Mouse (Mus musculus): ENCODE data around the gene Nell2. TPM values are rescaled to one million over a fixed set of nuclear protein-coding genes. Genes with fewer than 3 reads are reported as not detected.

The Nell2 gene
- total and polyA plus RNA-seq, 3 experiments = not detected

DNA sequence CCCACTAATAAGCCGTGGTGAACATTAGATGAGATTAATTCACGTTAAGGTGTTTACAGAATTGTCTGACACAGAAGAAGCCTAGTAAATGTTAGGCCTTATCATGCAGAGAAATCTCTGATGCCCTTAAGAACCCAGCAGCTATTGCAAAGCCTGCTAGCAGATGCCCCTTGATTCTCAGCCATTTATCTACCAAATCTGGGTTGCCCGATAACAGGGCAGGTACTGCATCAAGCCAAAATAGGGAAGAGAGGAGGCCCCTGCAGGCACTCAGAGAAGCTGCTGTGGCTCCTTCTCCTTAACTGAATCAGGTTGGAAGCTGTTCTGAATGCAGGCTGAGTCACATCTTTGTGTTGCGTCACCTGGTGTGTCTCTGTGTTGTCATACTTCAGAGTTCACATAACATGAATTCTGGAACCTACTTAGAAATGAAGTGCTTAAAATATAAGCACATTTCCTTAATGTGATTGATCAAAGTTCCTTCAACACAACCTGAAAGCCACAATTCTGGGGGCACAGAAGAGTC is 68.3 kb downstream of the Nell2 start:
- H3K79me2 ChIP-seq (replicated peaks; ENCODE audit: control insufficient read depth, extremely low read depth, insufficient read depth, poor library complexity, severe bottlenecking) = no peaks in the 10 kb centered on the region
- dilution Hi-C loops (cut with MboI; ENCODE audit: extremely low pct_ligation_motif_present, extremely low pct_unique_long_range_greater_than_20kb, low sequenced_read_pairs) = no loop called here
- in situ Hi-C loops (cut with MboI; ENCODE audit: low pct_ligation_motif_present, low pct_unique_long_range_greater_than_20kb, low sequenced_read_pairs) = no loop called here
- H3K27ac ChIP-seq (ENCODE audit: insufficient read depth, low read depth) = no peak overlapping the region
- no peak overlapping the region for H3K9ac ChIP-seq (ENCODE audit: insufficient read depth, low read depth)
- no peak for TF ChIP-seq EP300 (IDR thresholded peaks at IDR 0.05; ENCODE audit: low read length)
- no peak for TF ChIP-seq ZC3H11A (IDR thresholded peaks at IDR 0.05; ENCODE audit: low read depth, low read length)
- no peak for TF ChIP-seq USF2 (conservative IDR thresholded peaks at IDR 0.05; ENCODE audit: low read depth, low read length)
- TF ChIP-seq NRF1 (IDR thresholded peaks at IDR 0.05; ENCODE audit: low read depth, low read length) = no peak
- TF ChIP-seq RAD21 (IDR thresholded peaks at IDR 0.05; ENCODE audit: low read depth, low read length) = no peak
- no peak for TF ChIP-seq ETS1 (conservative IDR thresholded peaks at IDR 0.05; ENCODE audit: low read depth, low read length)
- no peak for TF ChIP-seq TBP (conservative IDR thresholded peaks at IDR 0.05; ENCODE audit: low read depth, low read length)
- TF ChIP-seq GABPA (IDR thresholded peaks at IDR 0.05; ENCODE audit: insufficient replicate concordance, low read depth, low read length) = no peak
- TF ChIP-seq JUND (conservative IDR thresholded peaks at IDR 0.05; ENCODE audit: low read depth, low read length) = no peak
- no peak for TF ChIP-seq CHD2 (IDR thresholded peaks at IDR 0.05; ENCODE audit: low read length)
- TF ChIP-seq USF1 (IDR thresholded peaks at IDR 0.05; ENCODE audit: low read depth, low read length) = no peak
- no peak for TF ChIP-seq SMC3 (IDR thresholded peaks at IDR 0.05; ENCODE audit: low read depth, low read length)
- no peak for TF ChIP-seq MXI1 (IDR thresholded peaks at IDR 0.05; ENCODE audit: low read depth, low read length)
- no peak for TF ChIP-seq UBTF (IDR thresholded peaks at IDR 0.05; ENCODE audit: low read depth, low read length)
- no peaks in the 10 kb centered on the region for H3K27me3 ChIP-seq (replicated peaks)
- peaks cover 50% of the 10 kb centered on the region for H3K9me3 ChIP-seq (replicated peaks; ENCODE audit: low read length)
- no peak overlapping the region for H3K4me2 ChIP-seq (ENCODE audit: insufficient read depth, low read depth, poor library complexity, severe bottlenecking)
- H3K4me1 ChIP-seq (ENCODE audit: control insufficient read depth in 1 of 2, insufficient read depth in 2 of 2) = no peaks in the 10 kb centered on the region
- no peaks in the 10 kb centered on the region for H3K36me3 ChIP-seq (replicated peaks in 1 of 2; ENCODE audit: control insufficient read depth in 1 of 2, insufficient read depth in 1 of 2, low read length in 1 of 2)
- DNase-seq (ENCODE audit: extremely low read depth) = no peak
- no peak overlapping the region for H3K4me3 ChIP-seq (replicated peaks in 1 of 3; ENCODE audit: low read depth in 2 of 3, low read length in 2 of 3, poor library complexity in 1 of 3)

DNA sequence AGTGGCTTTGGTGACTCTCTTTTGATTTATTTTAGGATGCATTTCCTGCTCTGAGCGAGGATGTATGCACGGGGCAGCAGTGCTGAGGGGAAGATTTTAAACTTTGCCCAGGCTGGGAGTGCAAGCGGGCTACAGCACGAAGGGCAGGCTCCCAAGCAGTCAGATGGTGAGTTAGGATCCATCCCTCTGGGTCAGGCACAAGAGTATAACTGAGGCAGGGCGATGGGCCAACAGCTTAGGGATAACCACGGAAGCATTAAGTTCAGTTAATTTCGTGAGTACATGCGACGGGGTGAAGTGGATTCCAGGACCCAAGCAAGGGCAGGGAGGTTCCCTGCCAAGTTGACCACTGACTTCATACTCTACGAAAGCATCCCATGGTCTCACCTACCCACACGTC is 83.8 kb downstream of the Nell2 start:
- no peak overlapping the region for H3K4me3 ChIP-seq (replicated peaks in 1 of 3; ENCODE audit: low read depth in 2 of 3, low read length in 2 of 3, poor library complexity in 1 of 3)
- in situ Hi-C loops (cut with MboI; ENCODE audit: low pct_ligation_motif_present, low pct_unique_long_range_greater_than_20kb, low sequenced_read_pairs) (no loop called here), dilution Hi-C loops (cut with MboI; ENCODE audit: extremely low pct_ligation_motif_present, extremely low pct_unique_long_range_greater_than_20kb, low sequenced_read_pairs) (no loop called here)
- no peaks in the 10 kb centered on the region for H3K36me3 ChIP-seq (replicated peaks in 1 of 2; ENCODE audit: control insufficient read depth in 1 of 2, insufficient read depth in 1 of 2, low read length in 1 of 2)
- no peaks in the 10 kb centered on the region for H3K79me2 ChIP-seq (replicated peaks; ENCODE audit: control insufficient read depth, extremely low read depth, insufficient read depth, poor library complexity, severe bottlenecking)
- no peaks in the 10 kb centered on the region for H3K27me3 ChIP-seq (replicated peaks)
- no peaks in the 10 kb centered on the region for H3K4me1 ChIP-seq (ENCODE audit: control insufficient read depth in 1 of 2, insufficient read depth in 2 of 2)
- peaks cover 44% of the 10 kb centered on the region for H3K9me3 ChIP-seq (replicated peaks; ENCODE audit: low read length)
- no peak overlapping the region for H3K4me2 ChIP-seq (ENCODE audit: insufficient read depth, low read depth, poor library complexity, severe bottlenecking)
- no peak overlapping the region for H3K9ac ChIP-seq (ENCODE audit: insufficient read depth, low read depth)
- DNase-seq (ENCODE audit: extremely low read depth) = no peak
- TF ChIP-seq GABPA (IDR thresholded peaks at IDR 0.05; ENCODE audit: insufficient replicate concordance, low read depth, low read length) (no peak), POLR2AphosphoS2 (IDR thresholded peaks at IDR 0.05; ENCODE audit: low read depth, low read length) (no peak), NRF1 (IDR thresholded peaks at IDR 0.05; ENCODE audit: low read depth, low read length) (no peak), KAT2A (IDR thresholded peaks at IDR 0.05; ENCODE audit: insufficient replicate concordance, low read length) (no peak), PAX5 (IDR thresholded peaks at IDR 0.05; ENCODE audit: low read length) (no peak), ZC3H11A (IDR thresholded peaks at IDR 0.05; ENCODE audit: low read depth, low read length) (no peak), MAX (IDR thresholded peaks at IDR 0.05; ENCODE audit: low read length) (no peak), JUND (conservative IDR thresholded peaks at IDR 0.05; ENCODE audit: low read depth, low read length) (no peak), BHLHE40 (IDR thresholded peaks at IDR 0.05; ENCODE audit: low read depth, low read length) (no peak), MXI1 (IDR thresholded peaks at IDR 0.05; ENCODE audit: low read depth, low read length) (no peak), ELF1 (IDR thresholded peaks at IDR 0.05; ENCODE audit: low read depth, low read length) (no peak), MYC (IDR thresholded peaks at IDR 0.05; ENCODE audit: low read depth, low read length) (no peak), RAD21 (IDR thresholded peaks at IDR 0.05; ENCODE audit: low read depth, low read length) (no peak), ZNF384 (IDR thresholded peaks at IDR 0.05; ENCODE audit: low read depth, low read length) (no peak)
- no peak overlapping the region for H3K27ac ChIP-seq (ENCODE audit: insufficient read depth, low read depth)

Measured in CH12.LX (cell line).